Mouse (Mus musculus) intestine, embryonic 14.5 days (tissue): ENCODE results near the gene Csad. TPM values are rescaled to one million over a fixed set of nuclear protein-coding genes. Genes with fewer than 3 reads are reported as not detected.
A peak's percentile ranks its signal among the peaks of the same experiment; 100 is the strongest.

Experiments used
- ATAC-seq: fragments of 200-750 bp; cut with Nextera tagmentation; replicated peaks from 2 replicates; pipeline ENCODE4 v1.8.0; 2017; ENCODE audit warnings: low read depth, moderate number of reproducible peaks, moderate TSS enrichment, moderate library complexity; ENCODE audit not compliant: low FRiP score, low TSS enrichment
- DNase-seq: peaks from one replicate; pipeline ENCODE4 v3.0.0-alpha.2; 2018; ENCODE audit warnings: low spot score
- H3K27ac ChIP-seq: fragments of 300-500 bp; sonication (generic); 2 replicates; pipeline ENCODE4 v1.5.1; 2014; ENCODE audit warnings: low read depth, mild to moderate bottlenecking, control low read depth
- H3K27me3 ChIP-seq: fragments of 300-500 bp; sonication (generic); replicated peaks from 2 replicates; pipeline ENCODE4 v1.6.1; 2014; ENCODE audit warnings: low read length, control low read depth; ENCODE audit not compliant: control insufficient read depth, insufficient read depth
- H3K36me3 ChIP-seq: fragments of 300-500 bp; sonication (generic); 2 replicates; pipeline ENCODE4 v1.6.1; 2014; ENCODE audit warnings: low read length, control low read depth; ENCODE audit not compliant: control insufficient read depth, insufficient read depth
- H3K4me1 ChIP-seq: fragments of 300-500 bp; sonication (generic); replicated peaks from 2 replicates; pipeline ENCODE4 v1.6.1; 2014; ENCODE audit warnings: low read length, control low read depth, mixed read lengths; ENCODE audit not compliant: control insufficient read depth, insufficient read depth
- H3K4me2 ChIP-seq: fragments of 300-500 bp; sonication (generic); 2 replicates; pipeline ENCODE4 v1.6.1; 2014; ENCODE audit warnings: low read length
- H3K4me3 ChIP-seq: fragments of 300-500 bp; sonication (generic); 2 replicates; pipeline ENCODE4 v1.5.1; 2014; ENCODE audit warnings: low read depth, low read length, control low read depth, mixed read lengths
- H3K9ac ChIP-seq: fragments of 300-500 bp; sonication (generic); 2 replicates; pipeline ENCODE4 v1.6.1; 2014; ENCODE audit warnings: mild to moderate bottlenecking, low read length
- H3K9me3 ChIP-seq: fragments of 300-500 bp; sonication (generic); 2 replicates; pipeline ENCODE4 v1.6.1; 2016; ENCODE audit warnings: low read length, control low read depth; ENCODE audit not compliant: control insufficient read depth
- WGBS: fragments of 180-500 bp; shearing (Covaris S2); extraction: QIAGEN DNeasy Blood & Tissue Kit; methylation state at CpG from one replicate; pipeline ENCODE4 v1.1.7; 2014; 5-methylcytosine and 5-hydroxymethylcytosine counted together
- polyA plus RNA-seq: library from polyadenylated mRNA; unstranded; fragments of >200 nt; fragmentation: Nextera tagmentation; extraction: Ambion mirVana; gene quantifications from 2 replicates; pipeline ENCODE4 v1.2.1, GENCODE M21; 2014

Csad gene
- polyA plus RNA-seq, 1 experiment from 2014 or later = 52.3 TPM

DNA sequence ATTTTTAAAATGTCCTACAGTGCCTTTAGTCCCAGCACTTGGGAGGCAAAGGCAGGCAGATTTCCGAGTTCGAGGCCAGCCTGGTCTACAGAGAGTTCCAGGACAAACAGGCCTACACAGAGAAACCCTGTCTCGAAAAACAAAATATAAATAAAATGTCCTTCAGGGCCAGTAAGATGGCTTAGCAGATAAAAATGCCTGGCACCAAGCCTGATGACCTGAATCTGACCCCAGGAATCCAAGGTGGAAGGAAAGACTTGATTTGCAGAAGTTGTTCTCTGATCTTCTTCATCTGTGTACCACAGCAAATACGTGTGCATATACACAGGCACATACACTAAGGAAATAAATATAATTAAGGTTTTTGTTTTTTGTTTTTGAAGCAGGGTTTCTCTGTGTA lies 9.2 kb downstream of the Csad start:
- no peak overlapping the region for H3K9ac ChIP-seq
- no peaks in the 10 kb centered on the region for H3K9me3 ChIP-seq
- DNase-seq (no peak), ATAC-seq (no peak)
- 58% methylated on average over 4 of the region's 4 CpGs for WGBS
- H3K4me3 ChIP-seq = no peak overlapping the region
- H3K27me3 ChIP-seq = no peaks in the 10 kb centered on the region
- no peaks in the 10 kb centered on the region for H3K4me1 ChIP-seq
- no peak overlapping the region for H3K4me2 ChIP-seq
- H3K36me3 ChIP-seq = 0 out of 2 replicates have a peak, but pooled peaks cover 5% of the 10 kb centered on the region
- H3K27ac ChIP-seq = no peak overlapping the region

DNA sequence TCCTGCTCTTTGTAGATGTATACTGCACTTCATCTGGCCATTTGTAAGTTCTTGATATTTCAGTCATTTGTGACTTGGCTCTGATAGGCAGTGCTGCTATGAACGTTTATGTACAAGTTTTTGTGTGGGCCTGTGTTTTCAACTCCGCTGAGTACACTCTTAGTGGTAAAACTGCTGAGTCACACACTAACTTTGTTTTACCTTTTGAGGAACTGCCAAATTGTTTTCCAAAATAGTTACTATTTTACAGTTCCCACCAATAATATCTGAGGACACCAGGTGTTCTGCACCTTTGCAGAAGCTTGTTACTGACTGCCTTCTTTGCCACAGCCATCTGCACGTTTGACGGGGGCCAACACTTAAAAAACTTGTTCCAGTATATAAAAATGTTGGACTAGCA lies 10.1 kb downstream of the Csad start:
- Histone ChIP-seq H3K4me1 (no peaks in the 10 kb centered on the region), H3K9me3 (no peaks in the 10 kb centered on the region), H3K4me2 (no peak overlapping the region), H3K27ac (no peak overlapping the region), H3K27me3 (no peaks in the 10 kb centered on the region), H3K9ac (no peak overlapping the region), H3K4me3 (no peak overlapping the region), H3K36me3 (0 out of 2 replicates have a peak, but pooled peaks cover 5% of the 10 kb centered on the region)
- WGBS = 85% methylated on average over 4 of the region's 4 CpGs
- no peak for ATAC-seq
- DNase-seq = no peak

DNA sequence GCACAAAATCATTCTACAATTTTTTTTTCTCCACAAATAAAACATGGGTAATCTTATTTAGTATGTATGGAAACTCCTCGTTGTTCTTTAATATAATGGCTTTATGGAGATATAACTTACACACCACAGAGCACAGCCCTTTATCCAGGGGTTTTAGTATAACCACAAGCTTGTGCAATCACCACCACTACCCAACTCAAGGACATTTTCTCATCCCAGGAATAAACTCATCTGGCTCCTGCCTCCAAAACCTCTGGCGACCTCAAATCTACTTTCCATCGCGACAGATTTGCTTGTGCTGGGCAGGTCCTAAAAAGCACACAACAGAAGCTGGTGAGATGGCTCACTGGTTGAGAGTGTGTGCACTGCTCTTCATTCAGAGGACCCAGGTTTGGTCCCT lies 10.9 kb downstream of the Csad start:
- ATAC-seq (no peak), DNase-seq (no peak)
- H3K4me3 ChIP-seq = no peak overlapping the region
- no peaks in the 10 kb centered on the region for H3K4me1 ChIP-seq
- no peak overlapping the region for H3K27ac ChIP-seq
- H3K27me3 ChIP-seq = no peaks in the 10 kb centered on the region
- no peak overlapping the region for H3K4me2 ChIP-seq
- 77% methylated on average over 4 of the region's 4 CpGs for WGBS
- 0 out of 2 replicates have a peak, but pooled peaks cover 5% of the 10 kb centered on the region for H3K36me3 ChIP-seq
- H3K9ac ChIP-seq = no peak overlapping the region
- no peaks in the 10 kb centered on the region for H3K9me3 ChIP-seq

DNA sequence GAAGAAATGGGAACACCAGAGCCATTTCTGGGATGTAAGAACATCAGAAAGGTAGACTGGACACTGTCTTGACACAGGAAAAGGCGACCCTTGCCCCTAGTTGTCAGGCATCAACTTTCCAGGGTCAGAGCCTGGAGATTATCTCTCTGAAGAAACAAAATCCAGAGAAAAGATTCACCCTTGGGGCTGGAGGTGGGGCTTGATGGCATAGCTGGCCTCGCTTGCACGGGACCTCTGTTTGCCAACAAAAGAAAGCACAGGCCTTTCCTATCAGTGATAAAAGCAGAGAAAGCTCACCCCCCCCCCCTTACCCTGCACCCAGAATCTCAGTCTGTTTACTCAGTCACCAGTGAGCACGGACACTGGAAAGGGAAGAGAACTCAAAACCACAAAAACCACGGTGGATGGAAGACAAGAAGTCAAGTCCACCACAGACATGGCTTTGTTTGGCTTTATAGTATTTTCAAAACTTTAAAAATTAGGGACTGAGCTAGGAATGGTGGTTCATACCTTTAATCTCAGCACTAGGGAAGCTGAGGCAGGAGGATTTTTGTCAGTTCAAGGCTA lies 11.6 kb downstream of the Csad start:
- Histone ChIP-seq H3K36me3 (0 out of 2 replicates have a peak, but pooled peaks cover 4% of the 10 kb centered on the region), H3K9me3 (no peaks in the 10 kb centered on the region), H3K27me3 (no peaks in the 10 kb centered on the region), H3K4me1 (no peaks in the 10 kb centered on the region), H3K4me2 (no peak overlapping the region), H3K9ac (no peak overlapping the region), H3K27ac (0 out of 2 replicates have a peak overlapping the region, but pooled peaks have one; percentile 3), H3K4me3 (no peak overlapping the region)
- DNase-seq = no peak
- WGBS = 28% methylated on average over 5 of the region's 5 CpGs
- no peak for ATAC-seq

DNA sequence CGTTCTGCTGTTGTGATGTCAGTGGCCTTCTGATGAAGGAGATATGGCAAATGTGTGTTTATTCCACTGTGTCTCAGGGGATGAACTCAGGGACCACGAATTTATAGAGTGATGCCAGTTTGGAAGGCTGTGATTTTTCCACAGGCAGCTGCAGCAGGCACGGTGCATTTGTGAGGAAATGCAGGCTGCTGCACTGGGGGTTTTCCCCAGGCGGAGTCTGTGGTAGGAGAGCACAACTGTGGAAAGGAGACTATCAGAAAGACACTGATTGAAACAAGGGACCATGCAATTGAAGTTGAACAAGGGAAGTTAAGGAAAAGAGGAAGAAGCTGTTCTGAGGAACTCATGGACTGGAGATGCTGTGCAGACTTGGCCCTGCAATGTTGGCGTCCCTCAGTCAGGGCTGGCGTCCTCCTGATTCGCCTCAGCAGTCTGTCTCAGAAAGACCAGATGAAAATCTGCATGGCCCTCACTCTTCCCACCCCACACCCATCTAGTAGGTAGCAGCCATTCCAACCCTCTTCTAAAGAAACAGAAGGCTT lies 12.2 kb downstream of the Csad start:
- Histone ChIP-seq H3K9me3 (no peaks in the 10 kb centered on the region), H3K27ac (peak overlapping the region; percentile 3; the same call in 1 of the 2 replicates), H3K4me2 (no peak overlapping the region), H3K27me3 (no peaks in the 10 kb centered on the region), H3K36me3 (no peaks in the 10 kb centered on the region), H3K9ac (no peak overlapping the region), H3K4me3 (no peak overlapping the region), H3K4me1 (no peaks in the 10 kb centered on the region)
- ATAC-seq = no peak
- no peak for DNase-seq
- 42% methylated on average over 7 of the region's 7 CpGs for WGBS

DNA sequence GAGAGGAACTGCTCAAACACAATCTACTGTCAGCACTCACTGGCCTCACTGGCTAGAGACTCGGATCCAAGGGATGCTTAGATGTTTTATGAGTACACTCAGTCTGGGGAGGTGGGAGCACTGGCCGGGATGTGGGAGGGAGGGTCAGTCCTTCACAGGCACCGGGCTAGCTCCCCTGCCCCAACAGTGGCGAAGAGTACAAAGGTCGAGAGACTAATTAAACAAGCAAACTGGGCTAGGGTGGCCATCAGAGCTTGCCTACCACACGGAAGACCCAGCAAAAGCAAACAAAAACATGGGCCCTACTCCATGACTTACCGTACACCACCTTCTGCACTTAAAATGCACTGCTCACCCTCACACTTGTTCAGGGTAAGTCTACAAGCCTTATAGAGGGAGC lies 12.8 kb downstream of the Csad start:
- WGBS = 38% methylated on average over 7 of the region's 7 CpGs
- Histone ChIP-seq H3K4me3 (no peak overlapping the region), H3K9ac (no peak overlapping the region), H3K4me1 (no peaks in the 10 kb centered on the region), H3K27ac (no peak overlapping the region), H3K4me2 (no peak overlapping the region), H3K27me3 (no peaks in the 10 kb centered on the region), H3K36me3 (no peaks in the 10 kb centered on the region), H3K9me3 (no peaks in the 10 kb centered on the region)
- DNase-seq = no peak
- ATAC-seq = no peak

DNA sequence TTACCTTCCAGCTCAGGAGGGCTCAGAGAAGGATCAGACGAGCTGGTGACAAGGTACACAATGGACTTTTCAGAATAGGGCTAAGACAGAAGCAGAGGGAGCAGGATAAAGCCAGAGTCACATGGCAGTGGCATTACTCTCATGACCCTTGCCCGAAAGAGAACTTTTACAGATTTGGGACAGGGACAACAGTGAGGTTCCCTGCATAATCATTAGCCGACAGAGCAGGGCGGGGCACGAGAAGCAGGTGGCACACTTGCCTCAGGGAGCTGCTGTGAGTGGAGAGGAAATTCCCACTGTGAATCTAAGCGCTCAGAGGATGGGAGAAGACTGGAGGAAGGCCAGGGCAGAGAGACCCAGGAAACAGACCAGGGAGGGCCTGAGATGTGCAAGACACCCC lies 15.6 kb downstream of the Csad start:
- Histone ChIP-seq H3K9ac (no peak overlapping the region), H3K9me3 (no peaks in the 10 kb centered on the region), H3K4me1 (no peaks in the 10 kb centered on the region), H3K27ac (no peak overlapping the region), H3K36me3 (peaks cover 27% of the 10 kb centered on the region), H3K4me2 (no peak overlapping the region; the same call in 1 of the 2 replicates), H3K27me3 (no peaks in the 10 kb centered on the region), H3K4me3 (no peak overlapping the region)
- ATAC-seq (0 out of 2 replicates have a peak, but pooled peaks have one; percentile 51), DNase-seq (no peak)
- WGBS = 57% methylated on average over 6 of the region's 6 CpGs

DNA sequence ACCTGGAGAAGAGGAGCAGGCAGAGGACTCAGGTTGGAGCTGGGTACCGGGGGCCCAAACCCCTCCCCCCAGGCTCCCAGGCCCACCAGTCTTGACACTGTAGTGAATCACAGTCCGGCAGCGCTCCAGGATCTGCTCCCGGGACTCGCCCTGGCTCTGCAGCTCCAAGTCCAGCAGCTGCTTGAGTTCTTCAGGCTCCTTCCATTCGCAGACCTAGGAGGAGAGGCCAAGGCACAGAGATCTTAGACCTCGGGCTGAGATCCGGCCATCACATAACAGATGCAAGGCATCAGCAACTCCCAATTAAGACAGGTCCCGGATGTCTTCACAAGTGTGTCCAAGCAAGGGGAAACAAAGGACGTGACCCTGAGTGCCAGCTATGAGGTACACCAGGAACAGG lies 16.4 kb downstream of the Csad start:
- H3K4me2 ChIP-seq = no peak overlapping the region

DNA sequence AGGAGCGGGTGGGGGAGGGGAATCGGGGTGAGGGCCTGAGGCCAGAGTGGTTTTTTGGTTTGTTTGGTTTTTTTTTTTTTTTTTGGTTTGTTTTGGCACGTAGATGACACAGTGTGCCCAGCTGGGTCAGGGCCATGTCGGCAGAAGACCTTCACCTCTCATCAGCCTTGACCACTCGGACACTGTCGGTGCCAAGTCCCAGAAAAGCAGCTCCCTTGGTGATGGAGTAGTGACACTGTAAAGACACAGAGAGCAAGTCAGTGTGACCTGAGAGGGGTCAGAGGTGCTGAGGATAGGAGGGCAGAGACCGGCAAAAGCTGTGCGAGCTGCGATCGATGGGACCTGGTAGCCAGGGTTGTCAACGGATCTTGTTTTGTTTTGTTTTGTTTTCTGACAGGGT lies 18.3 kb downstream of the Csad start:
- H3K27ac ChIP-seq = no peak overlapping the region
- WGBS = 80% methylated on average over 11 of the region's 11 CpGs
- no peaks in the 10 kb centered on the region for H3K9me3 ChIP-seq

More for the DNA sequence above, 16.4 kb downstream of the Csad start:
- Histone ChIP-seq H3K36me3 (peaks cover 31% of the 10 kb centered on the region), H3K9me3 (no peaks in the 10 kb centered on the region), H3K4me3 (no peak overlapping the region), H3K9ac (no peak overlapping the region), H3K27ac (no peak overlapping the region), H3K27me3 (no peaks in the 10 kb centered on the region), H3K4me1 (no peaks in the 10 kb centered on the region)
- no peak for DNase-seq
- ATAC-seq = no peak
- WGBS = 78% methylated on average over 10 of the region's 10 CpGs

More for the DNA sequence above, 18.3 kb downstream of the Csad start:
- H3K4me1 ChIP-seq = no peaks in the 10 kb centered on the region
- no peak for ATAC-seq
- H3K36me3 ChIP-seq = peaks cover 34% of the 10 kb centered on the region
- H3K27me3 ChIP-seq = no peaks in the 10 kb centered on the region
- no peak overlapping the region for H3K4me3 ChIP-seq
- no peak overlapping the region for H3K9ac ChIP-seq
- no peak overlapping the region for H3K4me2 ChIP-seq
- DNase-seq = no peak
